Mouse (Mus musculus) yolk sac, embryonic 10.5 days (tissue): ENCODE measurements at regions not wholly inside any gene's neighbourhood (a gene's known extent, or its start where the extent isn't known, plus 50 kb on each side); places are given as distances from the start of the nearest gene placed in this dataset.
A peak's percentile ranks its signal among the peaks of the same experiment; 100 is the strongest.

ENCODE experiments used
- DNase-seq: peaks from one replicate; pipeline ENCODE4 v3.0.0-alpha.2; 2017; ENCODE audit warnings: low spot score

GRCm38 (mm10) chr6:148541981-148542380 is 97.8 kb upstream of the Tmtc1 start:
- DNase-seq: no peak

- peak; percentile 41 for DNase-seq
Measured at GRCm38 (mm10) chr6:148539207-148539960, 95.2 kb upstream of the Tmtc1 start.

DNA sequence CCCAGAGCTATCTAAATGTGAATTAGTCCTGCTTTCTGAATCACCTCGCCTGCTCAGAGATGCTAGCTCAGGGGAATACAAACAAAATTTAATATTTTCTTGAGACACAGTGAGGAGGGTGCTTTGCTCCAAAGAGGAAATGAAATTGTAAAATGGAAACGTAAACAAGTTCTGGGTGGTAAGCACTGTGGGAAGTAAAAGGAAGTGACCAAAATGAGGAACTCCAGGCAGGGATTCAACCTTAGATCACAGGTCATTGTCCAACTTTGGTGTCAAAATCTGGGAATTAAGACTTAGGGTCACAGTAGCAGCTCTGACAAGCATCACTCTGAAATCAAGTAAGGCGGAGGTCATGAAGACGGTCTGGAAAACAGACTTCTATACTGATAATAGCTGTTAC is 90.2 kb upstream of the Tmtc1 start:
- DNase-seq: no peak

DNA sequence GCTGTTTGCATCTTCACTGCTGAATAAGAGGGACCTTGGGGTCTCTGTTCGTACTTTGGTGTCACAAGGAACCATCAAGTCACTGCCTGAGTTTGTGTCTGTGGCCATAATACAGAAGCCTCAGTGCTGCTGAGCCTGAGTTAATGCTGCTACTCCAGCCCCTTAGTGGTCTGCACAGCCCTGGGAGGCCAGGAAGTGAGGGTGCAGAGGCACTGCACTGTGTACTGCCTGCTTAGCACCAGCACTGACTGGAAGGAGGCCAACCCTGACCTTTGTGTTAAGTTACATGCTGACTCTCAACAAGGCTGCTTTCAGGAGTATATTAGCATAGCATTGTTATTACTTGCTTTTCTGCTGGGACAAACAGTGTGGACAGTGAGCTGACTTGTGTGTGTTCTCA is 86.9 kb upstream of the Tmtc1 start:
- no peak for DNase-seq

GRCm38 (mm10) chr6:148528611-148529010 is 84.4 kb upstream of the Tmtc1 start:
- no peak for DNase-seq

- DNase-seq: no peak
Measured at GRCm38 (mm10) chr6:148522893-148523292, 78.7 kb upstream of the Tmtc1 start.

- no peak for DNase-seq
Measured at GRCm38 (mm10) chr6:148517536-148518245, 73.5 kb upstream of the Tmtc1 start.

- no peak for DNase-seq
Measured at GRCm38 (mm10) chr6:148516654-148517053, 72.5 kb upstream of the Tmtc1 start.

DNA sequence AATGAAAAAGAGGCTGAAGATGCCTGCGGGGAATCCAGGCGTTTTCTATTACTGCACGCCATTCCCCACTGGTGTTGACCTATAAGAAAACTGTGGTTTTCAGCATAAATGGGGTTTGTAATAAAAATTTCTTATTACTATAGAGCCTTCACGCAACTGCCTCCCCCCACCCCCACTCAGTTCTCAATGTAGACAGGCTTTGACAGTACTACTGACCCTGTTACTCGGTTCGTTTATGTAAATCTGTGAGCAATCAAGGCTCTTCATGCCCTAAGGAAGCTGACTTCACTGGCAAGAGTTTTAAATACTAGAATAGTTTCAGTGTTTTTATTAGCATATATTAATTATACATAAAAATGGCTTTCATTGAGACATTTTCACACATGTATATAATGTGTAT is 70.9 kb upstream of the Tmtc1 start:
- DNase-seq: no peak

DNA sequence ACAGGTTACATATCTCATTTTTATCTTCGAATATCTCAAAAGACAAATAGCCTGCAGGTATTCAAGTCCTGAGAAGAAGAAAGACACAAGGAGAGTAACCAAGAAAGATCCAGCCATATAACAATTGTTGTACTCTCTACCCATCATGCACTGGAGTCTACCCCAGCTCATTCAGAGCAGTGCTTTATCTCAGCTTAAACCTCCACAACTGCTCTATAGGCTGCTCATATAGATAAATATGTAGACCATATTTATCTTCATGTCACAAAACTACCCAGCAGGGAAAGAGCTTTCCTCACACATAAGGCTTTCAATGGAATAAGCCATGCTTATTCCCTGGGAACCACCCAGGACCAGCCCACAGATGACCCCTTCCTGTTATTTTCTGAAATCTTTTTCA is 70.5 kb upstream of the Tmtc1 start:
- DNase-seq: no peak

- no peak for DNase-seq
Measured at GRCm38 (mm10) chr6:148514124-148514523, 69.9 kb upstream of the Tmtc1 start.

GRCm38 (mm10) chr6:148513134-148513533 is 68.9 kb upstream of the Tmtc1 start:
- DNase-seq: no peak

GRCm38 (mm10) chr6:148505325-148505724 is 61.1 kb upstream of the Tmtc1 start:
- no peak for DNase-seq

- no peak for DNase-seq
Measured at GRCm38 (mm10) chr6:148500251-148501179, 56.3 kb upstream of the Tmtc1 start.
